Mouse (Mus musculus) retina, embryonic 14.5 days (tissue): ENCODE results near the gene Gm28729.
"Not testable (repeated sequence)": the region's sequence is repeated elsewhere in the genome, so short reads cannot be mapped to it uniquely, and the experiment has no call there.

ENCODE experiments used
- DNase-seq: peaks from one replicate; pipeline ENCODE4 v3.0.0-alpha.2; 2015; ENCODE audit warnings: low spot score

Gene Gm28729

GRCm38 (mm10) chr9:96521574-96521973, 3.5 kb downstream of the Gm28729 start:
- DNase-seq = not testable (repeated sequence)

GRCm38 (mm10) chr9:96517429-96517828, 7.6 kb downstream of the Gm28729 start:
- no peak for DNase-seq

GRCm38 (mm10) chr9:96516806-96517205, 8.3 kb downstream of the Gm28729 start:
- no peak for DNase-seq

- DNase-seq = no peak
Measured at GRCm38 (mm10) chr9:96515737-96516136, 9.3 kb downstream of the Gm28729 start.

- DNase-seq = no peak
Measured at GRCm38 (mm10) chr9:96514278-96514677, 10.8 kb downstream of the Gm28729 start.

GRCm38 (mm10) chr9:96506011-96506498, 19.0 kb downstream of the Gm28729 start:
- DNase-seq = peak; percentile 79

GRCm38 (mm10) chr9:96505156-96505555, 19.9 kb downstream of the Gm28729 start:
- no peak for DNase-seq

GRCm38 (mm10) chr9:96504116-96504895, 20.8 kb downstream of the Gm28729 start:
- no peak for DNase-seq

GRCm38 (mm10) chr9:96502856-96503610, 22.0 kb downstream of the Gm28729 start:
- no peak for DNase-seq

- DNase-seq = no peak
Measured at GRCm38 (mm10) chr9:96501217-96501616, 23.8 kb downstream of the Gm28729 start.

- peak; percentile 76 for DNase-seq
Measured at GRCm38 (mm10) chr9:96493212-96493611, 31.9 kb downstream of the Gm28729 start.

GRCm38 (mm10) chr9:96491810-96492209, 33.3 kb downstream of the Gm28729 start:
- DNase-seq = peak; percentile 75

GRCm38 (mm10) chr9:96487869-96488268, 37.2 kb downstream of the Gm28729 start:
- not testable (repeated sequence) for DNase-seq

- DNase-seq = no peak
Measured at GRCm38 (mm10) chr9:96483648-96484047, 41.4 kb downstream of the Gm28729 start.

GRCm38 (mm10) chr9:96483028-96483427, 42.0 kb downstream of the Gm28729 start:
- DNase-seq = no peak

- peak; percentile 98 for DNase-seq
Measured at GRCm38 (mm10) chr9:96478071-96478888, 46.8 kb downstream of the Gm28729 start, which contains the start of gene Rnf7. Gene Rnf7, minus strand, starts transcription at chr9:96478675.

GRCm38 (mm10) chr9:96472356-96472755, 52.7 kb downstream of the Gm28729 start:
- DNase-seq = no peak

GRCm38 (mm10) chr9:96471681-96472080, 53.4 kb downstream of the Gm28729 start:
- not testable (repeated sequence) for DNase-seq

GRCm38 (mm10) chr9:96470266-96470974, 54.6 kb downstream of the Gm28729 start:
- DNase-seq = no peak

GRCm38 (mm10) chr9:96469556-96470265, 55.4 kb downstream of the Gm28729 start:
- DNase-seq = no peak

- no peak for DNase-seq
Measured at GRCm38 (mm10) chr9:96463708-96464107, 61.4 kb downstream of the Gm28729 start.
